Mouse (Mus musculus): ENCODE measurements around the gene Mansc4.

The Mansc4 gene

DNA sequence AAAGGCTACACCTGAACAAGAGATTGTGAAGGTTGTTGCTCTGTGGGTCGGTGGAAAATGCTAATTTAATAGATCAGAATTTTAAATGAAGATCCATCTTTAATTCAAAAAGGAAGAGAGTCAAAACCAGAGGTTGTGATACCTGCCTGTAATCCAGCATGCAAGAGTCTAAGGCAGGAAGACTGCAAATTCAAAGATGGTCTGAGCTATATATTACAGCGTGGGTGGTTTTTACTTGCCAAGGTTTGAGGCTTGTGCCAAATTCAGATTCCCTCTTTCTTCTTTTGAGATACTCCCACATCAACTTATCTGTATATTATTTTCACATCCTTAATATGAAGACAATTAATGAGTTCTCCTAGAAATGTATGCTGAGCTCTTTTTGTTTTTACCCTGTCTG, 58.4 kb downstream of the Mansc4 start:
- DNase-seq (ENCODE audit: inconsistent ontology term), result no peak

Data from Muller cell, postnatal 12 days (primary cell).